Mouse (Mus musculus) liver, embryonic 14.5 days (tissue): ENCODE results near the gene Tmem62.

Experiments used
- CTCF ChIP-seq: IDR thresholded peaks from 2 replicates; pipeline ENCODE4 v1.5.1; 2016; ENCODE audit warnings: antibody characterized with exemption, low read depth, control low read depth
- EP300 ChIP-seq: IDR thresholded peaks from 2 replicates; pipeline ENCODE4 v1.6.1; 2016; ENCODE audit warnings: antibody characterized with exemption, low read depth

- TF ChIP-seq CTCF (no peak), EP300 (no peak)
Observed at GRCm38 (mm10) chr2:120963110-120963509, 13.7 kb upstream of the Tmem62 start.
